Mouse (Mus musculus): ENCODE data around the gene Abi3bp. TPM values are rescaled to one million over a fixed set of nuclear protein-coding genes. Genes with fewer than 3 reads are reported as not detected.

Gene Abi3bp
- total and polyA plus RNA-seq, 3 experiments: 0.03 TPM; not detected in 2

DNA sequence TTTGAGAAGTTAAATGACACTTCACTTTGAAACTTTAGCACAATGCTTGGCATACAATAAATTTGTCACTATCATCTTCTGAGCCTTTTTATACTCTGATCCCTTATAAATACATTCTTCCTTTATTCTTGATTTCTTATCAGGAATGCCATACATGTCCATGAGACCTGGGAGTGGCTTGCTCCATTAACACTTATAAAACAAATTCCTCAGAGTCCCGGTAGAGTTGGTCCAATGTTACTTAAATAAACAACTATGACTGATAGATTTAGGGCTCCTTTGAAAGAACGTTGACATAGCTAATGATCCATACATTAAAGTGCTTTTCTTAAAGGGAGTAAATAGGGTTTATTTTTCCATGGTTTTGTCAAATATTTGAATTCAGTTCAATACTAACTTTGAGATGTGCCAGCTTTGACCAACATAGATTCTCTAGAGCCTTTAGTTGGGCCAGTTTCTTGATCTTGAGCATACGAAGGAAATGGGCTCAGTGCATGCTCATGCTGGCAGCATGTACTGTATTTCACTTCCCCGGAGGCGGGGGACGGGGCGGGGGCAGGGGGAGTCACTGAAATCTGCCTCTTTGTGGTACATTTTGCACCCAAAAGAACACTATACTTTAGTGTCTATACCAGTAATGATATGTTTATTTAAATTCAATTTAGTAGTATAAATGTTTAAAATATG lies 35.9 kb upstream of the Abi3bp start:
- no peak for DNase-seq (ENCODE audit: low read depth, low spot score)
- Histone ChIP-seq H3K27ac (ENCODE audit: control insufficient read depth, low read depth, low read length) (no peak overlapping the region), H3K27me3 (ENCODE audit: control insufficient read depth in 1 of 2, insufficient read depth in 2 of 2, low read length in 2 of 2) (peaks cover 3 to 5% of the 10 kb centered on the region in 2 experiments; a peak in 3 of 4 replicates), H3K4me1 (ENCODE audit: control insufficient read depth in 1 of 2, insufficient read depth in 2 of 2, low read length in 2 of 2) (no peaks in the 10 kb centered on the region), H3K9ac (ENCODE audit: control insufficient read depth, low read depth, low read length, poor library complexity, severe bottlenecking) (no peak overlapping the region), H3K9me3 (replicated peaks; ENCODE audit: insufficient read depth, low read length) (no peaks in the 10 kb centered on the region), H3K36me3 (ENCODE audit: control insufficient read depth in 1 of 2, insufficient read depth in 2 of 2, low read length in 2 of 2) (no peaks in the 10 kb centered on the region), H3K79me2 (ENCODE audit: control insufficient read depth, insufficient read depth, low read length, poor library complexity) (no peaks in the 10 kb centered on the region), H3K4me3 (ENCODE audit: control insufficient read depth in 1 of 2, insufficient read depth in 1 of 2, low read depth in 2 of 2, low read length in 2 of 2) (no peak overlapping the region)
- TF ChIP-seq TAL1 (IDR thresholded peaks at IDR 0.05; ENCODE audit: low read length): no peak
- no peak for TF ChIP-seq ZMIZ1 (IDR thresholded peaks at IDR 0.05; ENCODE audit: low read depth, low read length)
- TF ChIP-seq GATA1 (IDR thresholded peaks at IDR 0.05; ENCODE audit: low read depth, low read length): no peak
- TF ChIP-seq SIN3A (IDR thresholded peaks at IDR 0.05; ENCODE audit: low read length): no peak
- TF ChIP-seq CTCF (IDR thresholded peaks at IDR 0.05 in 2 of 3, conservative IDR thresholded peaks at IDR 0.05 in 1 of 3; ENCODE audit: control insufficient read depth in 1 of 3, insufficient read depth in 1 of 3, low read depth in 2 of 3, low read length in 3 of 3, poor library complexity in 1 of 3, severe bottlenecking in 1 of 3): no peak
- no peak for TF ChIP-seq KAT2A (conservative IDR thresholded peaks at IDR 0.05; ENCODE audit: low read depth, low read length)
- no peak for TF ChIP-seq POLR2AphosphoS2 (IDR thresholded peaks at IDR 0.05; ENCODE audit: low read length)
- TF ChIP-seq GABPA (IDR thresholded peaks at IDR 0.05; ENCODE audit: low read depth, low read length): no peak
- no peak for TF ChIP-seq RCOR1 (IDR thresholded peaks at IDR 0.05; ENCODE audit: low read depth, low read length)
- no peak for TF ChIP-seq MYB (IDR thresholded peaks at IDR 0.05; ENCODE audit: low read depth, low read length)
- no peak for TF ChIP-seq SMC3 (IDR thresholded peaks at IDR 0.05; ENCODE audit: low read depth, low read length)
- no peak for TF ChIP-seq NRF1 (IDR thresholded peaks at IDR 0.05; ENCODE audit: insufficient read depth, low read depth, low read length, poor library complexity, severe bottlenecking)
- no peak for TF ChIP-seq UBTF (IDR thresholded peaks at IDR 0.05; ENCODE audit: borderline replicate concordance, insufficient read depth, low read depth, low read length)

DNA sequence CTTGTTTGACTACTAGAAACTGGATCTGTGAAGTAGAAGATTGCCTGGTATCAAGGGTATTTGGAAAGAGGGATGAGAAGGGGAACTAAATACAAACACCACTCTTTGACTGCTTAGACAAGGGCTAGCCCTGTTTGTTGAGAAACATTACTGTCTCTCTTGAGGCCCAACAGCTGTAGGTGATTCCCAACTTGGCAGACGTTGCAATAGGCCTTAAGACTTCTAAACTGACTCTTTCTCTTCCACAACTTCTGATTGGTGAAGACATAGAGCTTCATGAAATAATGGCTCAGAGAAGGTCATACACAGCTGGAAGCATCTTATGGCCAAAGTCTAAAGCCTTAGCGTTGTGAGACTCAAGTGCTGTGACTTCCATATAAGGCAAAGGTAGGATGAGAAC lies 26.2 kb upstream of the Abi3bp start:
- Histone ChIP-seq H3K9ac (ENCODE audit: control insufficient read depth, low read depth, low read length, poor library complexity, severe bottlenecking) (no peak overlapping the region), H3K36me3 (ENCODE audit: control insufficient read depth in 1 of 2, insufficient read depth in 2 of 2, low read length in 2 of 2) (no peaks in the 10 kb centered on the region), H3K4me3 (ENCODE audit: control insufficient read depth in 1 of 2, insufficient read depth in 1 of 2, low read depth in 2 of 2, low read length in 2 of 2) (no peak overlapping the region), H3K27me3 (ENCODE audit: control insufficient read depth in 1 of 2, insufficient read depth in 2 of 2, low read length in 2 of 2) (no peaks in the 10 kb centered on the region; a peak in 1 of 4 replicates), H3K27ac (ENCODE audit: control insufficient read depth, low read depth, low read length) (no peak overlapping the region), H3K79me2 (ENCODE audit: control insufficient read depth, insufficient read depth, low read length, poor library complexity) (no peaks in the 10 kb centered on the region), H3K4me1 (ENCODE audit: control insufficient read depth in 1 of 2, insufficient read depth in 2 of 2, low read length in 2 of 2) (no peaks in the 10 kb centered on the region), H3K9me3 (replicated peaks; ENCODE audit: insufficient read depth, low read length) (no peaks in the 10 kb centered on the region)
- DNase-seq (ENCODE audit: low read depth, low spot score): no peak
- TF ChIP-seq ZNF384 (IDR thresholded peaks at IDR 0.05; ENCODE audit: low read depth, low read length): no peak
- TF ChIP-seq KAT2A (conservative IDR thresholded peaks at IDR 0.05; ENCODE audit: low read depth, low read length): no peak
- TF ChIP-seq ELF1 (IDR thresholded peaks at IDR 0.05; ENCODE audit: low read depth, low read length): no peak
- no peak for TF ChIP-seq ZMIZ1 (IDR thresholded peaks at IDR 0.05; ENCODE audit: low read depth, low read length)
- no peak for TF ChIP-seq MAX (IDR thresholded peaks at IDR 0.05; ENCODE audit: low read length)
- no peak for TF ChIP-seq NELFE (IDR thresholded peaks at IDR 0.05; ENCODE audit: low read depth, low read length)
- TF ChIP-seq CHD2 (IDR thresholded peaks at IDR 0.05; ENCODE audit: low read length): no peak
